Mouse (Mus musculus) adrenal gland, postnatal 36 days (tissue): Measurements from ENCODE around the gene Lyrm2. TPM values are rescaled to one million over a fixed set of nuclear protein-coding genes. Genes with fewer than 3 reads are reported as not detected.

ENCODE experiments used
- total RNA-seq, 2 experiments: library from RNA; stranded (reverse); gene quantifications; 2 replicates each; pipeline ENCODE4 v1.2.3; 2021

Lyrm2 gene
- total RNA-seq, 2 experiments from 2014 or later: 36.0 to 60.4 TPM

Other genes starting within 250 kb of the Lyrm2 start
- gene Gja10, start 197.5 kb upstream of the Lyrm2 start, total RNA-seq: not detected
- 1 to 10 TPM; 8.0 to 8.6 TPM for gene Casp8ap2, start 184.8 kb upstream of the Lyrm2 start, total RNA-seq
- gene Mdn1, start 143.1 kb upstream of the Lyrm2 start, total RNA-seq: 10 to 100 TPM; 21.5 to 42.9 TPM
- gene Ankrd6, start 150.6 kb downstream of the Lyrm2 start, total RNA-seq: 1 to 10 TPM; 1.6 to 3.1 TPM
- 1 to 10 TPM; 7.9 to 10.0 TPM for gene Rragd, start 182.8 kb downstream of the Lyrm2 start, total RNA-seq
- gene Ube2j1, start 231.2 kb downstream of the Lyrm2 start, total RNA-seq: 10 to 100 TPM; 74.0 to 86.9 TPM